Mouse (Mus musculus) kidney, postnatal 25 days (tissue): ENCODE measurements around the gene Prps2.
A peak's percentile ranks its signal among the peaks of the same experiment; 100 is the strongest.
"Not testable (repeated sequence)": the region's sequence is repeated elsewhere in the genome, so short reads cannot be mapped to it uniquely, and the experiment has no call there.

Source experiments
- DNase-seq, 2 experiments: peaks; one replicate each; pipeline ENCODE4 v3.0.0; 2021; ENCODE audit warnings: mixed read lengths in 2 of 2

Prps2 gene

DNA sequence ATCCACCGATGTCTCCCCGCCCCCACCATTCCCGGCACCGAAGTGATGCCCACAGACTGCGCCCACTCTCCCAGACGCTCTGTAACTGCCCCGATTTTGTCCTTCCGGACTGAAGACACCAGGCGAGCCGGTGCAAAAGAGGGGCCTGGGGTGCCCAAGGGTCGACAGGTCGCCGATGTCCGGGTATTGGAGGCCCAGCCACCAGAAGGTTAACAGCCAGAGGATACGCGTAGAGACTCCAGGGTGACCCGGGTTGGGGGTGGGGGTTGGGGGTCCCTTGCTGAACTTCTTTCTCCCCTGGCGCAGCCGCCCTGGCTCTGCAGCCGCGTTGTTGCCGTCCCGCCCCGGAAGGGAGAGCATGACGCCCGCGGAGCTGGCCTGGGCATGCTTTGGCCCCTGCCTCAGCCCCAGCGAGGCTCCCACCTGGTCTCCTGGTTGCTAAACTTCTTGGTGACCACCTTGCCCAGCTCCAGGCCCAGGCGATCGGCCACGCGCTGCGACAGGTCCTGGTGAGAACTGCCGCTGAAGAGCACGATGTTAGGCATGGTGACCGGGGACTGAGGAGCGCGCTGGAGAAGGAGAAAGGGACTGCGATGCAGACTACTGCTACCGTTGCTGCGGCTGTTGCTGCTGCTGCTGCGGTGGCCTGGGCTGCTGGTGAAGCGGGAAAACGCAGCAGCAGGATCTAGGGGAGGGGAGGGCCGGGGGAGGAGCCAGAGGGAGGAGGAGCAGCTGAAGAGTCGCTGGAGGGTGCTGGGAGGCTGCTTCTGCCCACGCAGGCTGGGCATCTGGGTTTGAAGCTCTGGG, at the start of gene Prps2:
Prps2 (minus strand) TSS at position 703 of the 807 bp plus-strand sequence.
- DNase-seq, result peak; percentile 49 to 72

DNA sequence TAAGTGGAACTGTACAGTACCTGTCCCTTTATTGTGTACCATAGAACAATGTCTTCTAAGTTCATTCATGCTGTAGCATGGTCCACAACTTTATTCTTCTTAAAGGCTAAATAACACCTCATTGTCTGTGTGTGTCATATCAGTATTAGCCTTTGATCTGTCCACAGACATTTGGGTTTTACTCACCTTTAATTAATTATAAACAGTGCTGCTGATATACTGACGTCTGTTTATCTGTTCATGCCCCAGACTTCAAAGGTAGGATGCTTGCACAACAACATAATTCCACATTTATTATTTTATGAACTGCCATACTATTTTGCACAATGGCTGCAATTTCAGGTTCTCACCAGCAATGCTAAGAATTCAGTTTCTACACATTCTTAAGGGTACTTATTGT, 35.1 kb upstream of the Prps2 start:
- DNase-seq, result no peak

DNA sequence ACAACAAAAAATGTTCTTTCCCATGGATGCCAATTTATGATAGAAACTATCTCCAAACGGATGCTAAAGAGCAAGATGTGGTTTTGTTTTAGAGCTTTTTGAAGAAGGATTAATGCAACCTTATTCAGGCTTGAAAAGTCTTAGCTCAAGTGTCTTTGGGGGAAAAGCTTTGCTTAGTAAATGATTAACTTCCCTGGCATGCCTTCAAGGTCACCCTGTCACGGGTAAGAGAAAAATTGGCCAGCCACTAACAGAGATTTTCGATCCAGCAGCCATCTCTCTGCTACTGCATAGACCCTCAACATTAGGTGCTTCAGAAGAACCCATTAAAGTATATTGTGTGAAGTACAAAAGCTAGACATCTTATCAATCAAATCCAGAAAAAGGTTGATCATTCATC, 12.4 kb upstream of the Prps2 start:
- DNase-seq, result peak in 1 of 2 experiments; percentile 28

DNA sequence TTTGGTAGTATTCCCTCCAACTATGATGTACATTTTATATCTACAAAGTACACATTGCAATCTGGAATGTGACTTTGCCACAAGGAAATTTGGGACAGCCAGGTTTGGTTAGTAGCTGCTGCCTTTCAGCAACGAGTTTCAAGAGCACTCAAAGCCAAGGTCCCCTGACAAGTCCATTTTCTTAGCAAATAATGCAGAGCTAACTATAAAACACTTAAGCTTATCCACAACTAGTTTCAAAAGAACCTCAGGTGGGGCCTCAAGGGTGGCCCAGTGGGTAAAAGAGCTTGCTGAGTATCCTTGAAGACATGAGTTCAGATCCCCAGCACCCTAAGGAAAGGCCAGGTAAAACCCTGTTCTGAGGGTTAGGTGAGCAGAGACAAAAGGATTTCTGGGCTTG, 4.1 kb upstream of the Prps2 start:
- DNase-seq, result no peak

DNA sequence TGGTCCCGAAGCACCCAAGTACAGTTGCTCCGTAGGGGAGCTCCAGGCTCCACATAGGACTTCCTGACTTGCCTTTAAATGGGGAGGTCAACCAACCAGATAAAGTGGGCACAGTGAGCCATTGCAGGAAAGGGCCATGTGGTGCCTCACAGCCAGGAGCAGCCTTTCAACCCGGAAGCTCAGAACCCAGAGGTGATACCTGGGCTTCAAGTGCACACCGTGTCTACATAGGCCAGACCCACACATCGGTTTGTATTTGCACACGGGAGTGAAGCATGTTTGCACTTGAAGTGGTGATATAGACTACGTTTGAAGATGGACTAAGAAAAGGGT, 271 bp upstream of the Prps2 start:
- no peak for DNase-seq

DNA sequence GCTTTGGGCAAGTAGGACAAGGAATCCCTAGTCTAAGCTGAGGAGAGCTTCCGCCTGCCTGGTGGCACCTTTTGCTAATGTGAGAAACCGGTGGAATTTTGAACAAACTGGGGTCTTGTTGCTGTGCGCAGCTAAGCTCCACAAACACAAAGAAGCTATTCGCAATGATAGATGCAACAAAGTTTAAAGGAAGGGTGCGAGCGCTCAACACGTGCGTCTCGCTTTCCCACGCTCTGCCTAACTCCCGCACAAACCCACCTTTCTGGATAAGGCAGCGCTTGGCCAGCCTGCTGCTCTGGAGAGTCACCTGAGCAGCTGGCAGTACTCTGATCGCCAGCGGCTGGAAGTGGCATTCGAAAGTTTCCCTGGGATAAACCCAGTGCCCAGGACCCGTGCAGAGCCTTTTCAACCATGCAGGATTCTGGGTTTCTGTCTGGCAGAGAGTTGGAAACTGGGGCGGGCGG, 934 bp downstream of the Prps2 start:
- peak; percentile 26 to 57 for DNase-seq

DNA sequence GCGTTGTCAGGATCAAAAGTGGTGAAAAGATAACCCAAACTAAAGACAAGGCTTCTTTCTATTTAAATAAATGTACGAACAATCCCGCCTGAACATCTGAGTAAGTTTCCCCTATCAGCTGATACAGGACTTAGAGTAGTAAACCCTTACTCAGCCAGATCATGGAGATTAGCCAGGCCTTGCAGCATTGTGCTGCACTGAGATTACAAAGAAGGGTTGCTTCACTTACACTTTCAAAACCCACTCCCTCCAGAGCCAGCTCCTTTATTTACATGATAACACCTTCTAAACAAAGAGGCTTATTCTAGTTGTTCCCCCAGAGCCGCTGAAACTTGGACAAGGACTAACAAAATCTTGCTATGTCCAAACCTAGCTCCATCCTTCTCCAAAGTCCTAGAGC, 2.5 kb downstream of the Prps2 start:
- DNase-seq, result no peak

DNA sequence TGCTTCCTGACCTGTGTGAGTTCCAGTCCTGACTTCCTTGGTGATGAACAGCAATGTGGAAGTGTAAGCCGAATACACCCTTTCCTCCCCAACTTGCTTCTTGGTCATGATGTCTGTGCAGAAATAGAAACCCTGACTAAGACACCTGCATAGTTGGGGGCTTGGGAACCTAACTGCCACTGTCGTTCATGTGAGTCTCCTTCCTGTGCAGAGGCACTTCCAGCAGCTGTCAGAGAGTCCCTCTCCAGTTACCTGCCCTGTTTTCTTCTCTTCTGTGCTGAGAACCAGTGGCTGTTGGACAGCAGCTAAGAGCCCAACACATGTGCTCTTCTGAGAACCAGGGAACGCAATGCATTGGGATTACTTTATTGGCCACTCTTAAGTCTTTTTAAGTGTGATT, 21.3 kb downstream of the Prps2 start:
- DNase-seq, result not testable (repeated sequence)

DNA sequence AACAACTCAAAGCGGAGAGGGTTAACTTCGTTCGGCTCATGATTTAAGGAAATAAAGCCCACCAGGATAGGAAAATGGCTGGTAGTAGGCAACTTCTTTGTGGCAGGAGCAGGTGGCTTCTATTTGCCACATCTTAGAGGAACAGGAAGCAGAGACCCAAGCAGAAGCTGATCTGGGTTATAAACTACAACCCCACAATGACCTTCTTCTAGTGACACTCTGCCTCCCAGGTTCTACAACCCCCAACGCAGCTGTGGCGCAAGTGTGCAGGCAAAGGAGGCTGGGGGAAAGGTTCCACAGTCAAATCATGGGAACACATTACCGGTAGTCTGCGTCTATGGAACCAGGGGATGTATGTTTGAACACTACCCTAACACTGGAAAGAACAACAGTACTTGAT, 22.8 kb downstream of the Prps2 start:
- DNase-seq, result no peak

DNA sequence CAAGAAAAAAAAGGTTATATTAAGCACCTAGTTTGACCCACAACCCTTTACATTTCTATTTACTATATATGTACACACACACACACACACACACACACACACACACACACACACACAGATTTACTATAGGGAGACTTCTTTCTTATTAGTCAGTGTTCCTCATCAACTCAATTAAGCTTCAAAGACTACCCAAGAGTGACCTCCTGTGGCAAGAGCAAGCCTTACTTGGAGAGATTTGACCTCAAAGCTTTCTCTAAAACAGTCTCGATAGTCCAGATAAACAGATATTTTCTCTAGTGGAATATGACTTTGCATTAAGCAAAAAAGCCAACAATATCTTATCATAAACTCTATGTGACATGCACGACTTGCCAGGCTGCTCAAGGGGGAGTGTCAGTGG, 25.1 kb downstream of the Prps2 start:
- DNase-seq, result peak in 1 of 2 experiments; percentile 23

DNA sequence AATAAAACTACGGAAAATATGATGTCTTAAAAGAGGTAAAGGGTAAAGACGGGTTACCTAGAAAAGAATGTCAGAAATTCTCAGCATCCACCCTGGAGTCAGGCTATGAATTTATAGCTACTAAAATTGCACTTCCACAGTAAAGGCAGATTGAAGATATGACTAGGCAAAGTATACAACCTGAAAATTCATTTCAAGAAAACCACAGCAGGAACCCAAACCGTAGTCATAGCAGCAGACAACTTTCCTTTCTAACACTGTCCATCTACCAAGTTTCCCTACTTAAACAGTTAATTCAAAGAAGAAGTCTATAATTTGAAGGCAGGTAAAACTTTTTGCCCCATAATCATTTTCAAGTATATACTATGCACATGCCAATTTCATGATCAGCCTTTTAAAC, 26.6 kb downstream of the Prps2 start:
- DNase-seq, result no peak

DNA sequence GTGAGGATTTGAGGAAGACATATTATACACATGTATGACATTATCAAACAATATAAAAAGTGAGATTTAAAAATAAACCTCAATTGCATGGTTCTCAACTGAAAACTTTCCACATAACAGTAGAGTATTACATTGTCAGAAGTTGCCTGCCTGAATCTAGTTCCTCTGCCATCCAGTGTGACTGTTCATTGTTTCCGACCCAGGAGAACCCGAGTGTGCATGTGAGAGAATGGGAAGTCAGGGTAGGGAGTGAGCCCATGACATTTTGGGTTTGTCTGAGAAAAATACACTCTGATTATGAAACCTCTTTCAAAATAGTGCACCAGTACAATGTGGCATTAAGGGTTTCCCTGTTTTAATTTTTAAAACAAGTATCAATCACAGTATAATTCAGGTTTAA, 28.9 kb downstream of the Prps2 start:
- no peak for DNase-seq

DNA sequence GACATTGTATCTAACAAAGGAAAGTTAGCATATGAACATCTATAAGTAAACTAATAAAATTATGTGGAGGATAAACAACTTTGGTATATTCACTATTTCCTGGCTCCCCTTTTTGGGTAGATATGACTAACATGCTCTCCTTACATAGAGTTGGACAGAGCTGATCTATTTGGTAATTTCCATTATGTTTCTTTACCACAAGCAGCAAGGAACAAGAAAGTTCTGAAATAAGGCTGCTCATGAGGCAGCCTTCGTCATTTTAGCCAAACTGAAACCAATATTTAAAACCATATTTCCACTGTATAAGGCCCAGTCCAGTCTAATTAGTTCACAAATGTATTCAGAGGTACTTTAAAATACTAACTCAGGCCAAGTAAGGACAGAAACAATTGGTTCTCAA, 36.1 kb downstream of the Prps2 start:
- no peak for DNase-seq

DNA sequence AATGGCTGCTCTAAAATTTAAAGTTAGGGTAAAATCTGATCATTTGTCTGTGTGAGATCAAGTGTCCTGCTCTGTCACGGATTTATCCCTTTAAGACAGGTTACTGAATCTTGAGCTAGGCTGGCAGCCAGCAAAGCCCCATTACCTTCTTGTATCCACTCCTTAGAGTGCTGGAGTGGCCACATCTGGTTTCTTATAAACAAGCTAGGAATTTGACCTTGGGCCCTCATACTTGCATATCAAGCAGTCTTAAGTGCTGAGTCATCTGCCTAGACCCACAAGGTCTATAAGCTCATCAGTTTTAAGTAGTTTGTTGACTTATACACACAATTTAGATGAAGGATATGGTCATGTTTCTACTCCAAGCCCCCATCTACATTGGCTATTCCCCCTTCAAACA, 38.2 kb downstream of the Prps2 start:
- peak; percentile 53 to 75 for DNase-seq

DNA sequence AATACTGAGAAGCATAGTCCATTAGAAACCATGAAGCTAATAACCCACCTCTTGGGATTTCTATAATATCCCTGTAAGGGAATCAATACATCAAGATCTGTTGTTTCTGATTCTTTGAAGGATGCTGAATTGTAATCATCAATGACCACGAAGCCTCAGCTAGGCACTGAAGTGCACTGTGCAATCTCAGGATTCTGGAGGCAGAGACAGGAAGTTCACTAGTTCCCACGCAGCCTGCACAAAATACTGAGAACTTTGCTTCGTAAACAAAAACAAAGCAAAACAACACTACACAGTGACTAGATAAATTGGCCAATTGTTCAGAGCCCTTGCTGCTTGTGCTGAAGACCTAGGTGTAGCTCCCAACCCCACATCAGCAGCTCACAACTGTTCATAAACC, 40.7 kb downstream of the Prps2 start:
- no peak for DNase-seq

DNA sequence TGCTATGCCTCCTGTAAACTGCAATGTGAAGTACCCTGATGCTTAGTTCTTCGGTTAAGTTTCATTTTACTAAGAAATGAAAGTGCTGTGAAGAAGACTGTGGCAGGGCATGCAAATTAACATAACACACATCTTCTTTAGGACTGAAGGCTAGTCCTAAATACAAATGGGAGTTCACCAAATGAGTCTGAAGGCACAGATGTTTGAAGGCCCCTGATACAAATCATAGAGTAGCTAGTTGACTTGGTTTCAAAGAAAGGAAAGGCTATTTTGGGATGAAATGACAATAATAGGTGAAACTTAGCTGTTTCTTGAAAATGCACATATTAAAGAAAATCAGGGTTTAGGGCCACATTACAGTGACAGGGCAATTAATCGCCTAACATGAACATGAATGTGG, 42.4 kb downstream of the Prps2 start:
- no peak for DNase-seq

DNA sequence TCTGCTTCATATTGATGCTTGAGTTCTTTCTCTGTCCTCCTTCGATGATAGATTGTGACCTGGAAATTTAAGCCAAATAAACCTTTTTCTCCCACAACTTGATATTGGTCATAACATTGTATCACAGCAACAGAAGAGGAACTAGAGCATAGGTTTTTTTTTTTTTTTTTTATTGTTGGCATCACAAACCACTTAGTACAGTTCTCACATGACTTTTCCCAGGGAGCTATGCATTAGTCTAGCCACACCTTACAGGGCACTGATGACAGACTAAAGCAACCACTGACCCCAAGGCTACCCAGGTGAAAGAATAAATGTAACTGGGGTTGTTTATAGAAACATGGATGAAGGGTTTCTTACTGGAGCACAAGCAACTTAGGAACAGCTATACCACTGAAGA, 44.6 kb downstream of the Prps2 start:
- no peak for DNase-seq

DNA sequence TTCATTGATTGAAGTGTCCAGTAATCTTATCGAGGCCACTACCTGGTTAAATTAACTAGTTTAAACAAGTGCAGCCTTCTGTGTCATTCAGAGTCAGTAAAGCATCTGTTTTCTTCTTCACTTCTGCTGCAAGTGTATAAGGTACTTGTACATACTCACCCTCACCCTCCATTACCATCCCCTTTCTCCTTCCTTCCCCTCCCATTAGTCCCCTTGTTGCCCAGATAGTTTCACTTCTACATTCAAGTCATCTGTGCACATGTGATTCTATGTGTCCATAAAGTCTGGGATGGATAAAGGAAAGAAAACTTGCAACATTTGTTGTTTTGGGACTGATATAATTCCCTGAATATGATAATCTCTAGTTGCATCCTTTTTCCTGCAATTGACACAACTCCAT, 48.0 kb downstream of the Prps2 start:
- DNase-seq, result no peak

DNA sequence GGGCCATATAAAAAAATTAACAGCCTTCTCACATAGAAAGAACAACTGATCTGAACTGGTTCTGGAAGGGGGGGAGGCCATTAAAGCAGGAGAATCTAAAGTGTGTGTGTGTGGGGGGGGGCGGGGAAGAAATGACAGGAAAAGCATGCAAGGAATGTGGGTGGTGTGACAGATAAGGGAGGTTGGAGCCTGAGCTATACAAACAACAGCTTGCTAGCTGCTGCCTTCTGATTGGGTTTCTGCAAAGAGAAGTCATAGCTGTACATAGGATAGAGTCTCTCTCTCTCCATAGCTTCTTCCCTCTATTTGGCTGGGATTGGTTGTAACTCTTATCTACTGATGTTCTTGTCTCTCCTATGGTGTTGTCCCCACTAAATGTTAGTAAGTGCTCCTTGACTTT, 49.9 kb downstream of the Prps2 start:
- no peak for DNase-seq

DNA sequence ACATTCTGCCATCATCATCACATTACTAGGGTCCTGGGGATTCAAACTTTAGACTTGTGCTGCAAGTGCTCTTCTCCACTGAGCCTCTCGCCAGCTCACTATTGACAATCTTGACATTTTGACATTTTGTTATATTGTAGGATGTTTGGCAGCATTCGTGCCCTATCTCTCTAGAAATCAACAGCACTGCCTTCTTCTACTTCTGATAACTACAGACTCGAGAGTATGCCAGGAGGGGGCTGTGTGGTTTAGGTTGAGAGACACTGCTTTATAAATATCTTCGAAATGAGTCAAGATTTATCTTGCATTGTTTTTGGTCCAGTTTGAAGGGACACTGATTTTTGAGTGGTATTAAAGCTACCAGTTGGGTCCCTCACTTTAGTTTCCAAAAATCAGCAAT, 51.6 kb downstream of the Prps2 start:
- no peak for DNase-seq

DNA sequence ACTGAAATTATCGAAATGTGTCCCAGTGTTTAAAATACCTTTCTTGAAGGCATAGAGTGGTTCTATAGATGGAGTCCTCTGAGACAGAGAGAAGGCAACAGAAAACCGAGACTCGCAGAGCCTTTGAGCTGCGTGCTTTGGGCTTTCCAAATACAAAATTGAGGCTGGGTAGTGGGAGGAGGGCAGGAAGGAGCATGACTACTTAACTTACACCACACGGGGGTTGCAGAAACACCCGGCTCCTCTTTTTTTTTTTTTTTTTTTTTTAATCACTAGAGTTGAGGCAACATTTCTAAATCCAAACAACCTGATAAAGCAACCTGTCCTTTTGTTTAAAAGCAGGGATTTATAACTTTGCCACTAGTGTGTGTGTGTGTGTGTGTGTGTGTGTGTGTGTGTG, 52.1 kb downstream of the Prps2 start, which contains the start of gene Tlr7:
Tlr7 (minus strand) TSS at position 160 of the 400 bp plus-strand sequence.
- DNase-seq, result no peak

DNA sequence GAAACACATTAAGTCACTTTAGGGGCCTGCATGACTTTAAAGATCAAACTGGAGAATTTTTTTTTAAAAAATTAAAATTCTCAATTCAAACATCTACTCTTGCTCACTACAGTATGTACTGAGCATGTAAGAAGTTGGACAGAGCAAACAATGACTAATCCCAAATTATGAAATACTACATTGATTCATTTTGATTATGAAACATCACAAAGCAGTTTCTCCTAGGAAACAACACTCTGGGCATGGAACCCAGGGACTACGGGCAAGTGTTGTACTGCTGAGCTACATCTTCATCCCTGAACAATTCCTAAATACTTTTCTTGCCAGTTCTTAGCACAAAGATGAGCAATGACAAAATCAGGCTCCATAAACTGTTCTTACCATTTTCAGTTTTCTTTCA, 52.9 kb downstream of the Prps2 start:
- no peak for DNase-seq

DNA sequence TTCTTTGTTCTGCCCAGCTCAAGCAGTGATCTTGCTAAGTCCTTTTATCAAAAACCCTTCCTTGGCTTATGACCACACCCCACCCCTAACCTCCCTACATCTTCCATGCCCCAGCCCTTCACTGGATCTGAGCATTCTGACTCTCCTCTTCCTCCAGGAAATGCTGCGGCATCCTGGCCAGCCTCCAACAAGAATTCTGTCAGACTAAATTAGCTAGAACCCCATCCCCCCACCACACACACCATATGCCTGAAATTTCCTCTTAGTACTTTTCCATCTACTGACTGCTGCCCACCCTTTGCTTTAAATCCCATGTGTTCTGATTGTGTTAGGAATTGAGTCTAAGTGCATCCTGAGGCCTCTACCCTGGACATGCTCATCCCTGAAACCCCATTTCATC, 53.5 kb downstream of the Prps2 start:
- peak; percentile 18 to 37 for DNase-seq

DNA sequence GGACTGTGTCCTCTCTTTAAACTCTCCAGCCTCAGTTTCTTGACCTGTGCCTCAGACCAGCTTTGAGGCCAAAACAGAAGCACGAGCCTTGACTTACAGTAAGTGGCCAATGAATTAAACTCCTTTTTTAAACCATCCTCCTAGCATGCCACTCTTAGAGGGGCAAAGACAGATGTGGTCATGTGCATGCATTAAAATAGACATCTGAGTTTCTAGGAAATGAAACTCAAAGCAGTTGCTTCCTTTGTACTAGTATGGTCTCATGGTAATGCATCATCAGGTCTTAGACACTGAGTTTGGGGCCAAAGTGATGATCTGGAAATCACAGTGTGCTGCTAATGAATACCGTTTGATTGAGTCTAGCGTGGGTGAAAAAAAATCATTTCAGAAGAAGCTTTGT, 54.0 kb downstream of the Prps2 start:
- DNase-seq, result no peak

DNA sequence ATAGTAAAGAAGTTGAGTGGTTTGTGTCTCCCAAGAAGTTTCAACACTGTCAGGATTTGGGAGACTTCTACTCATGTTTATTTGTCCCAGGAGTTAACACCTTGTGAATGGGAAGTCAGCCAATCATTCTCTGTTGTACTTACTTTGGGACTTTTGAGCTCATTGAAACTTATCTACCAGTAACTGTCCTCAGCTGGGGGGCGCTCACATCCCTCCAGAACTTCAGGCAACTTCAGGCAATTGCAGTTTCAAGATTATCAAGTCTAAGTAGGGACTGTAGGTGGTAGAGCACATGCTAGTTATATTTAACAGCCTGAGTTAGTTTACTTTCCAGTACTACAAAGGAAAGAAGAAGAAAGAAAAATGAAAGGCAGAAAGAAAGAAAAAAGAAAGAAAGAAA, 58.8 kb downstream of the Prps2 start:
- DNase-seq, result no peak
